Mouse (Mus musculus): ENCODE data around the gene Creb3. TPM values are rescaled to one million over a fixed set of nuclear protein-coding genes. Genes with fewer than 3 reads are reported as not detected.

The Creb3 gene
- polyA plus RNA-seq (2011; ENCODE audit: insufficient read length, low read depth, missing spikeins) = 72.4 and 89.0 TPM in 2 replicates

DNA sequence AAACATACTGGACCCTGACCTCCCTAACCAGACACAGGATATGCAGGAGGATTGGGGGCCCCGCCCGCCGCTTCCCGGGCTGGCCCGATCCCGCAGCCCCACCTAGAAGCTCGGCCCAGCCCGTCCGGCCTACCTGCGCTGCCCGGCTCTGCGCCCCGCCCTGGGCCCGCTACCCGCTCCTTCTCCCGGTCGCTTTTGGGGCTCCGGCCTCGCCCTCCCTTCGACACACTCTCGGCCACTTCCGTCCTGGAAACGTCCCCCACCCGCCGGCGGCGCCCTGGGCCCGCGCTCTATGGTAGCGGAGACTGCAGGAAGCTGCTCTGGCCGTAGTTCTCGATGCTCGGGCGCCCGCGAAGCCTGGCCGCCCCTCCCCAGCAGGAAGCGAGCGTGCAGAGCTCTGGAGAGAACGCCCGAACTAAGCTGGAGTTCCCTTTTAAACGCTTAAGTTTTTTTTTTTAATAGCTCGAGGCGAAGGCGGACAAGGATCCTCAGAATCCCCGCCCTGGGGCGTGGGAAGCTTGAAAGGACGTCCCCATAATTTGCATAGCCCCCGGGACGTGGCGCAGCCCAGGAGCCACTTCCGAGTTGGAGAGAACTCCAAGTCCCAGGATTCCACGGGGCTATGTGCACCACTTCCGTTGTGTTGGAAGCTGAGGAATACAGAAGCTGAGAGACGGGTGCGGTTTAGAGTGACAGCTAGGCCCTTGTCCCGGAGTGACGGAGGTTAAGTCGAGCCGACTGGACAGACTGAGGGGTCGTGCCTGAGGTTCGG is at the start of gene Creb3, which contains the start of gene Tln1:
Gene Creb3 (plus strand): TSS at position 336 of the 772 bp plus-strand sequence.
Gene Tln1 (minus strand): TSS at position 695 of the 772 bp plus-strand sequence.
- peak; percentile 75 for TF ChIP-seq POLR2A (IDR thresholded peaks at IDR 0.05; ENCODE audit: low read depth, low read length)
- TF ChIP-seq CTCF (IDR thresholded peaks at IDR 0.05; ENCODE audit: borderline replicate concordance, insufficient read depth, low read length) = no peak
- peaks cover 9% of the 10 kb centered on the region; the same call in 1 of the 2 replicates for H3K4me1 ChIP-seq (ENCODE audit: control insufficient read depth, insufficient read depth, low read length)
- peak within 1 kb of the TSS; percentile 92 for H3K4me3 ChIP-seq (ENCODE audit: insufficient read depth, low read length)
- peak within 1 kb of the TSS; percentile 99 for H3K27ac ChIP-seq (ENCODE audit: insufficient read depth, low read length)

DNA sequence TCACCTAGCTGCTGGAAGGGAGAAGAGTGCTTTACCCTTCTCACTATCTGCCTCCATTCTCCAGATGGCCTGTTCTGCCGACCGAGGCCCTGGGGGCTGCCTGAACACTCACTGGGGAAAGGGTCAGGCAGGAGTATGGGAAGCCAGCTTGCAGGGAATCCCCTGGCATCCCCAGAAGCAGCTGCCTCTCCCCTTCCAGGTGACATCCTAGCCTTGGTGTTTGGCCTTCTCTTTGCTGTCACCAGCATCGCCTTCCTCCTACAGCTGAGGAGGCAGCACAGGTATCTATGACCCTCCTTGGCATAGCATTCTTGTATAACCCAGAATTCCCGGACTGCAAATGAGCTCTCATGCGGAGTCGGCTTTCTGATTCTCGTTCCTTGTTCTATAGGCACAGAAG is 49.5 kb upstream of the Creb3 start:
- TF ChIP-seq CTCF (IDR thresholded peaks at IDR 0.05; ENCODE audit: borderline replicate concordance, insufficient read depth, low read length) (no peak), POLR2A (IDR thresholded peaks at IDR 0.05; ENCODE audit: low read depth, low read length) (no peak; the same call in 1 of the 2 replicates)
- Histone ChIP-seq H3K27ac (ENCODE audit: insufficient read depth, low read length) (no peak overlapping the region), H3K4me1 (ENCODE audit: control insufficient read depth, insufficient read depth, low read length) (no peaks in the 10 kb centered on the region; the same call in 1 of the 2 replicates), H3K4me3 (ENCODE audit: insufficient read depth, low read length) (no peak overlapping the region)

DNA sequence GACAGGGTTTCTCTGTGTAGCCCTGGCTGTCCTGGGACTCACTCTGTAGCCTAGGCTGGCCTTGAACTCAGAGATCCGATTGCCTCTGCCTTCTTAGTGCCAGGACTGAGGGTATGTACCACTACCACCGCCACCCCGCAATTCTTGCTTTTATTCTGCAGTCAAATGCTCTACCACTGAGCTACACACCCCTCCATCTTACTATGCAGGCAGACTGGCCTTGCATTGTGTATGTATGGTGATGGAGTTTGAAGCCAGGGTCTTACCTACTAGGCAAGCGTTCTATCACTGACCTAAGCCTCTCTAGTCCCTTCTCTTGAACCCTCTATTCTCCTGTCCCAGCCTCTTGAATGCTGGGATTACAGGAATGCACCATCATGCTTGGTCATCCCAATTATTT is 48.8 kb upstream of the Creb3 start:
- peak; percentile 39 for TF ChIP-seq POLR2A (IDR thresholded peaks at IDR 0.05; ENCODE audit: low read depth, low read length)
- no peak for TF ChIP-seq CTCF (IDR thresholded peaks at IDR 0.05; ENCODE audit: borderline replicate concordance, insufficient read depth, low read length)
- H3K27ac ChIP-seq (ENCODE audit: insufficient read depth, low read length) = no peak overlapping the region
- no peak overlapping the region for H3K4me3 ChIP-seq (ENCODE audit: insufficient read depth, low read length)
- no peaks in the 10 kb centered on the region for H3K4me1 ChIP-seq (ENCODE audit: control insufficient read depth, insufficient read depth, low read length)

DNA sequence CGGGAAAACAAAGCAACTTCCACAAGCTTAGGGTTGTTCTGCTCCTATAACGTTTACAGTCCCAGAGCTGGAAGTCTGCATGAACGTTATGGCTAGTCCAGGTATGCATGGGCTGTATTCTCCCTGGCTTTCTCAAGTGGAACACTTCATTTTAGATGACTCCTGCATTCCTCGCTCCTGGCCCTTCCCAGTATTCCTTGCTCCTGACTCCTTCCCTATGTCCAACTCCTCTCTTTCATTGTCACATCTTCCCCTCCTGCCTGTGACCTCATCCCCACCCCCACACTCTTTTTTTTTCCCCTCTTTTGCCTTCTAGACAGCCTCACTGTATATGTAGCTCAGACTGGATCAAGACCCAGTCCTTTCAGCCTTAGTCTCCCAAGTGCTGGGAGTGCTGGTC is 48.3 kb upstream of the Creb3 start:
- no peak overlapping the region for H3K27ac ChIP-seq (ENCODE audit: insufficient read depth, low read length)
- H3K4me1 ChIP-seq (ENCODE audit: control insufficient read depth, insufficient read depth, low read length) = 0 out of 2 replicates have a peak, but pooled peaks cover under 1% of the 10 kb centered on the region
- TF ChIP-seq CTCF (IDR thresholded peaks at IDR 0.05; ENCODE audit: borderline replicate concordance, insufficient read depth, low read length) (no peak), POLR2A (IDR thresholded peaks at IDR 0.05; ENCODE audit: low read depth, low read length) (no peak; the same call in 1 of the 2 replicates)
- no peak overlapping the region for H3K4me3 ChIP-seq (ENCODE audit: insufficient read depth, low read length)

DNA sequence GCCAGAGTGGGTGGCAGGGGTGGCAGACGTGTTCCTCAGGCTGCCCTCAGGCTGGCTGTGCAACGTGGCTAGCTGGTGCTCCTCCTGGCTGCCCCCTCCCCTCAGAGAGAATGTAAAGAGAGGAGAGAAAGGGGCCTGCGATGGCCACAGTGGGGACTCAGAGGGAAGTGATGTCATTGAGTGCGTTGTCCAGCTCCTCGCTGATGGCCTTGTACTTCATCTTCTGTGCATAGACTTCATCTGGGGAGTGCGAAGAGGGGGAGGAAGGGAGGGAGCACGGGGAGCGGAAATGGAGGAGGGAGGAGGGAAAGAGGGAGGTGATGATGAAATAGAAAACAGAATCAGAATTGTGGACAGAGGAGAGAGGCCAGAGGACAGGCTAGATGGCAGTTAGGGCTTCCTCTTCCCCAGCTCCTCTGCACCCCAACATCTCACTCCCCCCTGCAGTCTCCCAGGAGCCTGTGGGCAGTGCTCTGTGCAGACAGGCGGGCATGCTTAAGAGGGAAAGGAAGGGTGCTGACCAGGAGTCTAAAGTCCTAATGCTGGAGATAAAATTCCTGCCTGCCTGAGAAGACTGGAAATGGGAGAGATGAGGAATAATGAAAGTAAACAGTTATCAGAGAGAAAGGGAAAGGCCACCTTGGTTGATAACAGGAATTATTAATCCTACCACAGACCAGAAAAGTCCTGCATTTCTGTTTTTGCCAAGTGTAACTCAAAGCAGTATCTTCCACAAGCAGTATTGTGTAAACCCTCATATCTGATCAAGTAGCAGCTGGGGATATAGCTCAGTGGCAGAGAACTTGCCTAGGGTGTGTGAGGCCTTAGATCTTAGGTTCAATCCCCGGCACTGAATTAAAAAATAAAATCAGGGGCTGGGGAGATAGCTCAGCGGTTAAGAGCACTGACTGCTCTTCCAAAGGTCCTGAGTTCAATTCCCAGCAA is 46.1 kb upstream of the Creb3 start:
- H3K4me1 ChIP-seq (ENCODE audit: control insufficient read depth, insufficient read depth, low read length) = peaks cover 8% of the 10 kb centered on the region; the same call in 1 of the 2 replicates
- TF ChIP-seq POLR2A (IDR thresholded peaks at IDR 0.05; ENCODE audit: low read depth, low read length) (no peak; the same call in 1 of the 2 replicates), CTCF (IDR thresholded peaks at IDR 0.05; ENCODE audit: borderline replicate concordance, insufficient read depth, low read length) (no peak)
- H3K27ac ChIP-seq (ENCODE audit: insufficient read depth, low read length) = no peak overlapping the region
- H3K4me3 ChIP-seq (ENCODE audit: insufficient read depth, low read length) = no peak overlapping the region

DNA sequence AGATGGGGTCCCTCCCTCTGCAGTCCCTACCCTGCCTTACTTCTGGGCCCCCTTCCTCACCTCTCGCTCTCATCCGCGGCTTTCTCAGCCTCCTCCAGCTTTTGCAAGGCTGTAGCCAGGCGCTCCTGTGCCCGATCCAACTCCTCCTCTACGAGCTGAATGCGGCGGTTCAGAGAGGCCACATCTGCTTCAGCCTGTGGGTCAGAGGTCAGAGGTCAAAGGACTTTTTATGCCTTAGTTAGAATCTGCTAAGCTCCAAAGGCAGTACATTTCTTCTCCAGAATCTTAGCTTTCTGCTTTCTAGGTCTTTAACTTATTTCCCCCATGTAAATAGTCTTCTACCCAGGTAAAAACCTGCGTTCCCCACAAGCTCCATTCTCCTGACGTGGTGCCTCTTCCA is 42.6 kb upstream of the Creb3 start:
- TF ChIP-seq POLR2A (IDR thresholded peaks at IDR 0.05; ENCODE audit: low read depth, low read length) (no peak; the same call in 1 of the 2 replicates), CTCF (IDR thresholded peaks at IDR 0.05; ENCODE audit: borderline replicate concordance, insufficient read depth, low read length) (no peak)
- peak overlapping the region; percentile 44 for H3K4me3 ChIP-seq (ENCODE audit: insufficient read depth, low read length)
- H3K4me1 ChIP-seq (ENCODE audit: control insufficient read depth, insufficient read depth, low read length) = peaks cover 8% of the 10 kb centered on the region; the same call in 1 of the 2 replicates
- no peak overlapping the region for H3K27ac ChIP-seq (ENCODE audit: insufficient read depth, low read length)

- Histone ChIP-seq H3K4me3 (ENCODE audit: insufficient read depth, low read length) (peak overlapping the region; percentile 89), H3K4me1 (ENCODE audit: control insufficient read depth, insufficient read depth, low read length) (peaks cover 8% of the 10 kb centered on the region; the same call in 1 of the 2 replicates), H3K27ac (ENCODE audit: insufficient read depth, low read length) (no peak overlapping the region)
- TF ChIP-seq POLR2A (IDR thresholded peaks at IDR 0.05; ENCODE audit: low read depth, low read length) = no peak; the same call in none of the 2 replicates
- no peak for TF ChIP-seq CTCF (IDR thresholded peaks at IDR 0.05; ENCODE audit: borderline replicate concordance, insufficient read depth, low read length)
Observed at GRCm38 (mm10) chr4:43519956-43520355, 42.2 kb upstream of the Creb3 start.

- no peaks in the 10 kb centered on the region for H3K4me1 ChIP-seq (ENCODE audit: control insufficient read depth, insufficient read depth, low read length)
- H3K4me3 ChIP-seq (ENCODE audit: insufficient read depth, low read length) = no peak overlapping the region
- no peak overlapping the region for H3K27ac ChIP-seq (ENCODE audit: insufficient read depth, low read length)
- TF ChIP-seq POLR2A (IDR thresholded peaks at IDR 0.05; ENCODE audit: low read depth, low read length) (no peak), CTCF (IDR thresholded peaks at IDR 0.05; ENCODE audit: borderline replicate concordance, insufficient read depth, low read length) (no peak)
Observed at GRCm38 (mm10) chr4:43527880-43528279, 34.3 kb upstream of the Creb3 start.

GRCm38 (mm10) chr4:43528487-43528886 is 33.6 kb upstream of the Creb3 start:
- no peak overlapping the region for H3K27ac ChIP-seq (ENCODE audit: insufficient read depth, low read length)
- TF ChIP-seq POLR2A (IDR thresholded peaks at IDR 0.05; ENCODE audit: low read depth, low read length) (no peak), CTCF (IDR thresholded peaks at IDR 0.05; ENCODE audit: borderline replicate concordance, insufficient read depth, low read length) (no peak)

More at GRCm38 (mm10) chr4:43528487-43528886, 33.6 kb upstream of the Creb3 start:
- Histone ChIP-seq H3K4me1 (ENCODE audit: control insufficient read depth, insufficient read depth, low read length) (no peaks in the 10 kb centered on the region), H3K4me3 (ENCODE audit: insufficient read depth, low read length) (no peak overlapping the region)

Measured in embryonic fibroblast, embryonic 13.5 days (primary cell).